Mouse (Mus musculus) kidney, adult 11 months (tissue): ENCODE measurements around the gene Iqgap3.

Source experiments
- DNase-seq: peaks from one replicate; pipeline ENCODE4 v3.0.0; 2022

The Iqgap3 gene

GRCm38 (mm10) chr3:88150999-88151364, 69.2 kb downstream of the Iqgap3 start:
- DNase-seq: no peak

GRCm38 (mm10) chr3:88152056-88152455, 70.3 kb downstream of the Iqgap3 start:
- DNase-seq: no peak

GRCm38 (mm10) chr3:88153290-88154011, 71.7 kb downstream of the Iqgap3 start:
- no peak for DNase-seq

- DNase-seq: no peak
These were observed 72.5 kb downstream of the Iqgap3 start for GRCm38 (mm10) chr3:88154236-88154635.

GRCm38 (mm10) chr3:88156817-88157216, 75.0 kb downstream of the Iqgap3 start:
- no peak for DNase-seq

- DNase-seq: no peak
These were observed 76.2 kb downstream of the Iqgap3 start for GRCm38 (mm10) chr3:88157771-88158597.

- DNase-seq: no peak
These were observed 77.2 kb downstream of the Iqgap3 start for GRCm38 (mm10) chr3:88158991-88159390.

GRCm38 (mm10) chr3:88160856-88161255, 79.1 kb downstream of the Iqgap3 start:
- no peak for DNase-seq

- no peak for DNase-seq
These were observed 80.5 kb downstream of the Iqgap3 start for GRCm38 (mm10) chr3:88162259-88162658.

GRCm38 (mm10) chr3:88162811-88163210, 81.0 kb downstream of the Iqgap3 start:
- no peak for DNase-seq

- no peak for DNase-seq
These were observed 82.1 kb downstream of the Iqgap3 start for GRCm38 (mm10) chr3:88163847-88164246.

- no peak for DNase-seq
These were observed 82.5 kb downstream of the Iqgap3 start for GRCm38 (mm10) chr3:88164263-88164662.

- no peak for DNase-seq
These were observed 84.3 kb downstream of the Iqgap3 start for GRCm38 (mm10) chr3:88166056-88166455.

GRCm38 (mm10) chr3:88170361-88170760, 88.6 kb downstream of the Iqgap3 start:
- DNase-seq: no peak
